ENCODE assay signal across 11 mouse cellular contexts in the genomic region with DNA sequence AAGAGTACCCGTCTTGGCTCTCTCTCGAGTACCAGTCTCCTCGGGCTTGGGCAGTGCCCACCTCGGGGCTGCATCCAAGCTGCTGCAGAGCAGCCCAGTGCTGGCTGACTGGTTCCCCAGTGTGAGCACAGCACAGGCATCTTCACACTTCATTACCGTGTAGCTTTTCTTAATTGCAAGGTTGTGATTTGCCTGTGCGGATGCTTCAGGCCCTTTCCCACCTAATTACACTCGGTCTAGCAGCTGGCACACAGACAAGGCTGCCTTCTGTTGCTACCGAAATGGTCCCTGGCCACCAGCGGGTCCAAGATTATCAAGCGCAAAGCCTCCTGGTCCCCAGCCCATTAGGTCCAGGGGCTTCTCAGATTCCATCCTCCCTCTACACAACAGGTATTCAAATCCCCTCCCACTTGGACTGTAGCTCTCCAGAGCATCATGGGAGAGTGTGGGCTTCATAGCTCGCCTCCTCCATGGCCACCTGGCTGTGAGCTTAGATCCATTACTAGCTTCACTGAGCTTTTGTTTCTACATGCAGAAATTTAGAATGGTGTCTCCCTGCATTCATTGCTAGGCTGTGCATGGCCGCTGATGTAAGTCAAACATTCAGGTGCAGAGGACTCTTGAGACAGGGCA. TPM values are rescaled to one million over a fixed set of nuclear protein-coding genes. Genes with fewer than 3 reads are reported as not detected.
DNase-seq lines count a peak whose midpoint lies in the region; ATAC-seq and TF ChIP-seq lines count a peak whose summit lies in the region.
"Had no signal": no experiment of that assay in that cellular context is flagged by ENCODE, and none has a peak within 500 bp of the region (broad histone marks: within the 10 kb centered on the region; RNA-seq: fewer than 3 reads in every experiment).

No protein-coding gene starts in this region.

- no peak overlapping the region for H3K4me2 ChIP-seq in forebrain, embryonic 12.5 days
- no peak overlapping the region for H3K4me2 ChIP-seq in midbrain, embryonic 15.5 days
- H3K4me2 ChIP-seq: limb, embryonic 15.5 days had no signal

- 0 out of 2 replicates have a peak, but pooled peaks cover 9% of the 10 kb centered on the region for H3K4me1 ChIP-seq in cerebellum, adult 2 months (ENCODE audit: control insufficient read depth, insufficient read depth, low read length)
- H3K4me1 ChIP-seq in forebrain, embryonic 12.5 days: peaks cover 12% of the 10 kb centered on the region
- H3K4me1 ChIP-seq in midbrain, embryonic 15.5 days: 0 out of 2 replicates have a peak, but pooled peaks cover 3% of the 10 kb centered on the region
- H3K4me1 ChIP-seq: limb, embryonic 15.5 days had no signal

- WGBS in cerebellum, adult 2 months: 17% methylated on average over 12 of the region's 12 CpGs
- WGBS in forebrain, embryonic 12.5 days: 71% methylated on average over 12 of the region's 12 CpGs
- WGBS in midbrain, embryonic 15.5 days: 54% methylated on average over 12 of the region's 12 CpGs

- H3K9me3 ChIP-seq in forebrain, embryonic 12.5 days: no peaks in the 10 kb centered on the region
- H3K9me3 ChIP-seq in midbrain, embryonic 15.5 days: no peaks in the 10 kb centered on the region
- H3K9me3 ChIP-seq: limb, embryonic 15.5 days had no signal

- H3K4me3 ChIP-seq in cerebellum, adult 2 months (replicated peaks; ENCODE audit: insufficient read depth, low read depth, low read length): no peak overlapping the region
- H3K4me3 ChIP-seq in forebrain, embryonic 12.5 days (replicated peaks): no peak overlapping the region
- no peak overlapping the region for H3K4me3 ChIP-seq in midbrain, embryonic 15.5 days
- H3K4me3 ChIP-seq: limb, embryonic 15.5 days had no signal

- ATAC-seq in forebrain, embryonic 12.5 days (ENCODE audit: low FRiP score): peak; percentile 73; the same call in 1 of the 2 replicates
- peak; percentile 54 for ATAC-seq in midbrain, embryonic 15.5 days (replicated peaks)
- ATAC-seq: lung, postnatal 0 days had no signal

- H3K9ac ChIP-seq in forebrain, embryonic 12.5 days: no peak overlapping the region
- no peak overlapping the region for H3K9ac ChIP-seq in midbrain, embryonic 15.5 days
- H3K9ac ChIP-seq: limb, embryonic 15.5 days had no signal

- no peak for TF ChIP-seq CTCF in cerebellum, adult 2 months (IDR thresholded peaks at IDR 0.05; ENCODE audit: borderline replicate concordance, insufficient read depth, low read depth, low read length)

- TF ChIP-seq POLR2A in cerebellum, adult 2 months (IDR thresholded peaks at IDR 0.05; ENCODE audit: borderline replicate concordance, insufficient read depth, low read length): no peak

- no peaks in the 10 kb centered on the region for H3K27me3 ChIP-seq in cerebellum, adult 2 months (ENCODE audit: control insufficient read depth, insufficient read depth, low read length)
- H3K27me3 ChIP-seq in forebrain, embryonic 12.5 days: no peaks in the 10 kb centered on the region
- H3K27me3 ChIP-seq in midbrain, embryonic 15.5 days (replicated peaks): no peaks in the 10 kb centered on the region
- H3K27me3 ChIP-seq: limb, embryonic 15.5 days had no signal

- peak; percentile 29 to 40 for DNase-seq in layer of hippocampus, postnatal 10 days (ENCODE audit: low spot score in 2 of 2)
- no peak for DNase-seq in layer of hippocampus, adult 11-12 months (ENCODE audit: low spot score)
- peak; percentile 43 to 59 for DNase-seq in cerebellum, adult 2 months
- no peak for DNase-seq in yolk sac, embryonic 10.5 days (ENCODE audit: low spot score)
- DNase-seq in testis, postnatal 14 days (ENCODE audit: low spot score): no peak
- DNase-seq in urinary bladder, adult 2 months (ENCODE audit: low spot score): no peak
- DNase-seq: adrenal gland, postnatal 25 days had no signal

- H3K27ac ChIP-seq in cerebellum, adult 2 months (ENCODE audit: insufficient read depth, low read length): no peak overlapping the region
- peak overlapping the region; percentile 33; the same call in 1 of the 2 replicates for H3K27ac ChIP-seq in forebrain, embryonic 12.5 days
- H3K27ac ChIP-seq in midbrain, embryonic 15.5 days: 0 out of 2 replicates have a peak overlapping the region, but pooled peaks have one; percentile 48
- H3K27ac ChIP-seq: limb, embryonic 15.5 days had no signal

- H3K36me3 ChIP-seq in forebrain, embryonic 12.5 days (replicated peaks): no peaks in the 10 kb centered on the region
- no peaks in the 10 kb centered on the region for H3K36me3 ChIP-seq in midbrain, embryonic 15.5 days (replicated peaks)
- H3K36me3 ChIP-seq: limb, embryonic 15.5 days had no signal

RNA-seq across cellular contexts. Expression of a gene that starts 57.0 kb away (rescaled TPM):
- under 1 TPM; 0.67 to 0.69 TPM for total RNA-seq in layer of hippocampus, postnatal 10 days (2021)
- 0.28 and 0.36 TPM in 2 replicates for polyA plus RNA-seq in cerebellum, adult 2 months (2012; rRNA removed)
- 0.17 and 0.31 TPM in 2 replicates for polyA plus RNA-seq in forebrain, embryonic 12.5 days (2016; fragmentation: Nextera tagmentation; extraction: Ambion mirVana)
- polyA plus RNA-seq in midbrain, embryonic 15.5 days (2015; fragmentation: Nextera tagmentation; extraction: Ambion mirVana): 0.17 and 0.45 TPM in 2 replicates
- polyA plus RNA-seq in urinary bladder, adult 2 months (2012; rRNA removed): 4.1 and 4.3 TPM in 2 replicates

Comparison
In these comparisons a context has a peak if more than half of its experiments do, and no peak if none do; other contexts are left out.
1. DNase-seq: peak in layer of hippocampus, postnatal 10 days (2 of 2) and cerebellum, adult 2 months (2 of 2); none in layer of hippocampus, adult 11-12 months (single experiment), yolk sac, embryonic 10.5 days (single experiment), testis, postnatal 14 days (single experiment) and urinary bladder, adult 2 months (single experiment).